Mouse (Mus musculus) stomach, embryonic 15.5 days (tissue): ENCODE results near the gene Wfdc6a. TPM values are rescaled to one million over a fixed set of nuclear protein-coding genes. Genes with fewer than 3 reads are reported as not detected.

Source experiments
- ATAC-seq: fragments of 200-750 bp; cut with Nextera tagmentation; 2 replicates; pipeline ENCODE4 v1.8.0; 2017; ENCODE audit warnings: low read depth, moderate number of reproducible peaks, moderate TSS enrichment; ENCODE audit not compliant: insufficient read depth, low FRiP score
- H3K27ac ChIP-seq: fragments of 300-500 bp; sonication (generic); 2 replicates; pipeline ENCODE4 v1.5.1; 2015; ENCODE audit warnings: mild to moderate bottlenecking, inconsistent platforms
- H3K27me3 ChIP-seq: fragments of 300-500 bp; sonication (generic); replicated peaks from 2 replicates; pipeline ENCODE4 v1.6.1; 2015; ENCODE audit warnings: inconsistent platforms
- H3K36me3 ChIP-seq: fragments of 300-500 bp; sonication (generic); 2 replicates; pipeline ENCODE4 v1.6.1; 2015; ENCODE audit warnings: inconsistent platforms
- H3K4me1 ChIP-seq: fragments of 300-500 bp; sonication (generic); 2 replicates; pipeline ENCODE4 v1.6.1; 2015; ENCODE audit warnings: inconsistent platforms
- H3K4me2 ChIP-seq: fragments of 300-500 bp; sonication (generic); 2 replicates; pipeline ENCODE4 v1.6.1; 2015; ENCODE audit warnings: mild to moderate bottlenecking, inconsistent platforms
- H3K4me3 ChIP-seq: fragments of 300-500 bp; sonication (generic); replicated peaks from 2 replicates; pipeline ENCODE4 v1.5.1; 2015; ENCODE audit warnings: inconsistent platforms
- H3K9ac ChIP-seq: fragments of 300-500 bp; sonication (generic); 2 replicates; pipeline ENCODE4 v1.6.1; 2015; ENCODE audit warnings: inconsistent platforms
- H3K9me3 ChIP-seq: fragments of 300-500 bp; sonication (generic); 2 replicates; pipeline ENCODE4 v1.6.1; 2016; ENCODE audit warnings: inconsistent platforms
- WGBS: fragments of 180-500 bp; shearing (Covaris S2); methylation state at CpG from one replicate; pipeline ENCODE4 v1.1.7; 2015; 5-methylcytosine and 5-hydroxymethylcytosine counted together
- polyA plus RNA-seq: library from polyadenylated mRNA; unstranded; fragments of >200 nt; fragmentation: Nextera tagmentation; extraction: Ambion mirVana; gene quantifications from 2 replicates; pipeline ENCODE4 v1.2.1, GENCODE M21; 2015

The Wfdc6a gene
- polyA plus RNA-seq, 1 experiment from 2014 or later: 1.5 TPM

- Histone ChIP-seq H3K36me3 (no peaks in the 10 kb centered on the region; the same call in 1 of the 2 replicates), H3K4me2 (no peak overlapping the region), H3K9ac (no peak overlapping the region), H3K4me1 (peaks cover 7% of the 10 kb centered on the region), H3K4me3 (no peak overlapping the region), H3K27me3 (no peaks in the 10 kb centered on the region), H3K27ac (no peak overlapping the region), H3K9me3 (no peaks in the 10 kb centered on the region)
- 69% methylated on average over 5 of the region's 5 CpGs for WGBS
- ATAC-seq: no peak
Measured at GRCm38 (mm10) chr2:164567460-164567859, 17.8 kb downstream of the Wfdc6a start.

- H3K4me2 ChIP-seq: no peak overlapping the region
- 72% methylated on average over 2 of the region's 2 CpGs for WGBS
- peaks cover 10% of the 10 kb centered on the region for H3K4me1 ChIP-seq
- H3K9me3 ChIP-seq: no peaks in the 10 kb centered on the region
- ATAC-seq: no peak
- no peak overlapping the region for H3K4me3 ChIP-seq
- H3K9ac ChIP-seq: no peak overlapping the region
- no peak overlapping the region for H3K27ac ChIP-seq
- no peaks in the 10 kb centered on the region for H3K27me3 ChIP-seq
- no peaks in the 10 kb centered on the region; the same call in 1 of the 2 replicates for H3K36me3 ChIP-seq
Measured at GRCm38 (mm10) chr2:164566997-164567396, 18.2 kb downstream of the Wfdc6a start.

- Histone ChIP-seq H3K9ac (no peak overlapping the region), H3K27ac (no peak overlapping the region), H3K9me3 (no peaks in the 10 kb centered on the region), H3K4me2 (peak overlapping the region; percentile 97; the same call in 1 of the 2 replicates), H3K27me3 (no peaks in the 10 kb centered on the region), H3K4me1 (peaks cover 10% of the 10 kb centered on the region), H3K36me3 (no peaks in the 10 kb centered on the region; the same call in 1 of the 2 replicates), H3K4me3 (no peak overlapping the region)
- no peak for ATAC-seq
- WGBS: 62% methylated on average over 5 of the region's 5 CpGs
Measured at GRCm38 (mm10) chr2:164564346-164564745, 20.9 kb downstream of the Wfdc6a start.

- no peaks in the 10 kb centered on the region for H3K27me3 ChIP-seq
- peak overlapping the region; percentile 49 for H3K4me3 ChIP-seq
- peak overlapping the region; percentile 38 for H3K27ac ChIP-seq
- under 1% methylated on average over 32 of the region's 32 CpGs for whole genome bisulfite sequencing
- H3K9ac ChIP-seq: peak overlapping the region; percentile 37; the same call in 1 of the 2 replicates
- H3K36me3 ChIP-seq: no peaks in the 10 kb centered on the region; the same call in 1 of the 2 replicates
- peaks cover 10% of the 10 kb centered on the region for H3K4me1 ChIP-seq
- no peaks in the 10 kb centered on the region for H3K9me3 ChIP-seq
- peak overlapping the region; percentile 97 for H3K4me2 ChIP-seq
- ATAC-seq: peak; percentile 38
Measured at GRCm38 (mm10) chr2:164563339-164564038, 21.8 kb downstream of the Wfdc6a start.

GRCm38 (mm10) chr2:164562391-164563188, 22.7 kb downstream of the Wfdc6a start, which contains the start of gene Wfdc2:
TSS of gene Wfdc2 (plus strand) at chr2:164562413.
- peak within 1 kb of the TSS; percentile 38 for H3K27ac ChIP-seq

GRCm38 (mm10) chr2:164560106-164560505, 25.1 kb downstream of the Wfdc6a start:
- 79% methylated on average over 8 of the region's 8 CpGs for WGBS
- Histone ChIP-seq H3K36me3 (no peaks in the 10 kb centered on the region), H3K27me3 (no peaks in the 10 kb centered on the region), H3K9me3 (no peaks in the 10 kb centered on the region), H3K4me2 (no peak overlapping the region), H3K4me1 (peaks cover 10% of the 10 kb centered on the region), H3K27ac (no peak overlapping the region), H3K4me3 (no peak overlapping the region), H3K9ac (no peak overlapping the region)
- ATAC-seq: no peak

More at GRCm38 (mm10) chr2:164562391-164563188, 22.7 kb downstream of the Wfdc6a start, which contains the start of gene Wfdc2:
- H3K9me3 ChIP-seq: no peaks in the 10 kb centered on the region
- H3K4me2 ChIP-seq: peak within 1 kb of the TSS; percentile 97
- WGBS: 8% methylated on average over 24 of the region's 24 CpGs
- H3K36me3 ChIP-seq: no peaks in the 10 kb centered on the region; the same call in 1 of the 2 replicates
- no peaks in the 10 kb centered on the region for H3K27me3 ChIP-seq
- peaks cover 10% of the 10 kb centered on the region for H3K4me1 ChIP-seq
- no peak for ATAC-seq
- H3K4me3 ChIP-seq: peak within 1 kb of the TSS; percentile 49
- H3K9ac ChIP-seq: peak within 1 kb of the TSS; percentile 37; the same call in 1 of the 2 replicates

GRCm38 (mm10) chr2:164558991-164559645, 26.1 kb downstream of the Wfdc6a start:
- Histone ChIP-seq H3K27me3 (no peaks in the 10 kb centered on the region), H3K9ac (no peak overlapping the region), H3K27ac (peak overlapping the region; percentile 73), H3K4me3 (no peak overlapping the region), H3K9me3 (no peaks in the 10 kb centered on the region), H3K4me2 (peak overlapping the region; percentile 12; the same call in 1 of the 2 replicates), H3K36me3 (no peaks in the 10 kb centered on the region), H3K4me1 (peaks cover 10% of the 10 kb centered on the region)
- ATAC-seq: peak; percentile 44; the same call in 1 of the 2 replicates
- WGBS: 34% methylated on average over 16 of the region's 16 CpGs

GRCm38 (mm10) chr2:164558426-164558825, 26.8 kb downstream of the Wfdc6a start:
- no peaks in the 10 kb centered on the region for H3K27me3 ChIP-seq
- H3K4me2 ChIP-seq: no peak overlapping the region
- no peaks in the 10 kb centered on the region for H3K36me3 ChIP-seq
- no peaks in the 10 kb centered on the region for H3K9me3 ChIP-seq
- peaks cover 8% of the 10 kb centered on the region for H3K4me1 ChIP-seq
- no peak overlapping the region for H3K4me3 ChIP-seq
- 70% methylated on average over 8 of the region's 8 CpGs for WGBS
- peak overlapping the region; percentile 73 for H3K27ac ChIP-seq
- no peak for ATAC-seq
- H3K9ac ChIP-seq: no peak overlapping the region

GRCm38 (mm10) chr2:164551502-164551901, 33.7 kb downstream of the Wfdc6a start:
- H3K4me1 ChIP-seq: no peaks in the 10 kb centered on the region
- H3K4me2 ChIP-seq: no peak overlapping the region
- no peak overlapping the region for H3K4me3 ChIP-seq
- ATAC-seq: no peak
- H3K9me3 ChIP-seq: no peaks in the 10 kb centered on the region
- H3K27me3 ChIP-seq: no peaks in the 10 kb centered on the region
- no peaks in the 10 kb centered on the region for H3K36me3 ChIP-seq
- H3K9ac ChIP-seq: no peak overlapping the region
- no peak overlapping the region for H3K27ac ChIP-seq
- WGBS: 76% methylated on average over 9 of the region's 9 CpGs

- no peak for ATAC-seq
- Histone ChIP-seq H3K9me3 (no peaks in the 10 kb centered on the region), H3K27me3 (no peaks in the 10 kb centered on the region), H3K27ac (no peak overlapping the region), H3K9ac (no peak overlapping the region), H3K4me3 (no peak overlapping the region), H3K36me3 (no peaks in the 10 kb centered on the region), H3K4me2 (no peak overlapping the region), H3K4me1 (no peaks in the 10 kb centered on the region)
- 87% methylated on average over 2 of the region's 2 CpGs for WGBS
Measured at GRCm38 (mm10) chr2:164550895-164551269, 34.4 kb downstream of the Wfdc6a start.

- Histone ChIP-seq H3K27ac (no peak overlapping the region), H3K36me3 (no peaks in the 10 kb centered on the region), H3K9ac (no peak overlapping the region), H3K9me3 (no peaks in the 10 kb centered on the region), H3K4me3 (no peak overlapping the region), H3K4me2 (no peak overlapping the region), H3K4me1 (0 out of 2 replicates have a peak, but pooled peaks cover 2% of the 10 kb centered on the region), H3K27me3 (no peaks in the 10 kb centered on the region)
- ATAC-seq: no peak
- 38% methylated on average over 10 of the region's 10 CpGs for WGBS
Measured at GRCm38 (mm10) chr2:164549963-164550894, 35.0 kb downstream of the Wfdc6a start.
